Mouse (Mus musculus) liver, postnatal 0 days (tissue): ENCODE results near the gene Rspo1.

ENCODE experiments used
- CTCF ChIP-seq: sonication (generic); IDR thresholded peaks from 2 replicates; pipeline ENCODE4 v1.5.1; 2016; ENCODE audit warnings: antibody characterized with exemption, low read depth
- EP300 ChIP-seq: IDR thresholded peaks from 2 replicates; pipeline ENCODE4 v1.6.1; 2016; ENCODE audit warnings: antibody characterized with exemption, low read depth, mild to moderate bottlenecking

DNA sequence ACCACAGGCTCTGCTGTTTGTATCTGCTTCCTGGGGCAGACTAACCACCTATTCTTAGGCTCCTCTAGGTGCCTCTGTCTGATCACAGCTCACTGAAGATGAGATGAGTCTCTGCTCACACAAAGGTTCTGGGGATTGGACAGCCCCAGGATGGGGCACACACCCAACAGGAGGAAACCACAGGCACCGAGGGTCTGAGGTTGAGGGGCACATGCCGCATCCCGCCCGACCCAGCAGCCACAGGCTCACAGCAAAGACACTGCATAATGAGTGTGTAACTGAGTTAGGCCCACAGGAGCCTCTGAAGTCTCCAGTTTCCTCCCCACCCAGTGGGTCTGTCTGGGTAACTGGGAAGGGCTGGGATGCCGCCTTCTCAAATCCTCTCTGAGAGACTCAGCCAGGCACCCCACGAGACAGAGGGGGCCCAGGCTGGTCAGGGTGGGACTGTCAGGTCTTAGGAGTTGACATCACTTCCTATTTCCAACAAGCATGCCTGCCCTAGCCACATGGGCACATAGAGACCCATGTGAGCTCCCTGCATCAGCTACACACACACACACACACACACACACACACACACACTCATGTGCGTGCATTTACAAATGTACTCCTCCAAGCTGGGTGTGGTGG, 16.9 kb upstream of the Rspo1 start:
- TF ChIP-seq CTCF (no peak), EP300 (no peak)
